Mouse (Mus musculus): ENCODE measurements around the gene Sgms1. TPM values are rescaled to one million over a fixed set of nuclear protein-coding genes. Genes with fewer than 3 reads are reported as not detected.

Sgms1 gene
- polyA plus RNA-seq, 1 experiment from 2014 or later: 13.8 TPM

DNA sequence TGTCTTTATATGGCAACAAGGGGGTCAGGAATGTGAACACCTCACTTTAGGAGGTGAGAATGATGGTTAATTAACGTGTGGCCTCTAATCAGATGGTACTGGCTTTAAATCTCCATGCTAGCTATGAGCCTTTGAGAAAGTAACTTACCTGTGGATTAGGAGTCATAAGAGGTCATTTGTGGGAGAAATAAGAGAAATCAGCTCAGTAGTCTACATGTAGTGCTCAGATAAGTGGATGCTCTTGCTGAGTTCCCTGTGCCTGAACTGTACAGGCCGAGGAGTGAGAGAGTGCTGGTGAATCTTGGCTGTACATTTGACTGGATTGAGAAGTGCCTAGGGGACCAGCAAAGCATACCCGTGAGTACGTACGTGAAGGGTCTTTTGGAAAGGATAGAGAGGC, 14.3 kb upstream of the Sgms1 start:
- Histone ChIP-seq H3K36me3 (ENCODE audit: control insufficient read depth, insufficient read depth, low read length) (no peaks in the 10 kb centered on the region), H3K9ac (replicated peaks; ENCODE audit: low read length) (no peak overlapping the region), H3K9me3 (ENCODE audit: control insufficient read depth, low read length) (no peaks in the 10 kb centered on the region), H3K4me3 (replicated peaks; ENCODE audit: low read depth, low read length) (no peak overlapping the region), H3K27me3 (ENCODE audit: control insufficient read depth, insufficient read depth, low read length) (no peaks in the 10 kb centered on the region), H3K4me2 (ENCODE audit: low read length) (no peak overlapping the region), H3K4me1 (ENCODE audit: control insufficient read depth, insufficient read depth, low read length) (no peaks in the 10 kb centered on the region), H3K27ac (replicated peaks; ENCODE audit: low read depth, low read length) (no peak overlapping the region)
- no peak for DNase-seq
- 87% methylated on average over 5 of the region's 5 CpGs for WGBS
- ATAC-seq (ENCODE audit: low FRiP score, low TSS enrichment): no peak

- no peaks in the 10 kb centered on the region for H3K27me3 ChIP-seq (ENCODE audit: control insufficient read depth, insufficient read depth, low read length)
- no peaks in the 10 kb centered on the region for H3K9me3 ChIP-seq (ENCODE audit: control insufficient read depth, low read length)
- ATAC-seq (ENCODE audit: low FRiP score, low TSS enrichment) (no peak), DNase-seq (no peak)
- no peak overlapping the region for H3K4me3 ChIP-seq (replicated peaks; ENCODE audit: low read depth, low read length)
- H3K36me3 ChIP-seq (ENCODE audit: control insufficient read depth, insufficient read depth, low read length): no peaks in the 10 kb centered on the region
- H3K9ac ChIP-seq (replicated peaks; ENCODE audit: low read length): no peak overlapping the region
- 88% methylated on average over 5 of the region's 5 CpGs for WGBS
- H3K4me2 ChIP-seq (ENCODE audit: low read length): no peak overlapping the region
- H3K4me1 ChIP-seq (ENCODE audit: control insufficient read depth, insufficient read depth, low read length): no peaks in the 10 kb centered on the region
- no peak overlapping the region for H3K27ac ChIP-seq (replicated peaks; ENCODE audit: low read depth, low read length)
These were observed 9.0 kb upstream of the Sgms1 start for GRCm38 (mm10) chr19:32398491-32398890.

GRCm38 (mm10) chr19:32396303-32396702, 6.8 kb upstream of the Sgms1 start:
- Histone ChIP-seq H3K9me3 (ENCODE audit: control insufficient read depth, low read length) (no peaks in the 10 kb centered on the region), H3K4me3 (replicated peaks; ENCODE audit: low read depth, low read length) (no peak overlapping the region), H3K9ac (replicated peaks; ENCODE audit: low read length) (no peak overlapping the region), H3K27me3 (ENCODE audit: control insufficient read depth, insufficient read depth, low read length) (no peaks in the 10 kb centered on the region), H3K36me3 (ENCODE audit: control insufficient read depth, insufficient read depth, low read length) (no peaks in the 10 kb centered on the region), H3K27ac (replicated peaks; ENCODE audit: low read depth, low read length) (no peak overlapping the region), H3K4me2 (ENCODE audit: low read length) (no peak overlapping the region), H3K4me1 (ENCODE audit: control insufficient read depth, insufficient read depth, low read length) (no peaks in the 10 kb centered on the region)
- no peak for DNase-seq
- no peak for ATAC-seq (ENCODE audit: low FRiP score, low TSS enrichment)
- 90% methylated on average over 6 of the region's 6 CpGs for WGBS

- WGBS: 91% methylated on average over 13 of the region's 13 CpGs
- DNase-seq: no peak
- no peak for ATAC-seq (ENCODE audit: low FRiP score, low TSS enrichment)
- Histone ChIP-seq H3K4me3 (replicated peaks; ENCODE audit: low read depth, low read length) (no peak overlapping the region), H3K9ac (replicated peaks; ENCODE audit: low read length) (no peak overlapping the region), H3K27ac (replicated peaks; ENCODE audit: low read depth, low read length) (no peak overlapping the region), H3K4me1 (ENCODE audit: control insufficient read depth, insufficient read depth, low read length) (peaks cover 5% of the 10 kb centered on the region; the same call in 1 of the 2 replicates), H3K9me3 (ENCODE audit: control insufficient read depth, low read length) (no peaks in the 10 kb centered on the region), H3K36me3 (ENCODE audit: control insufficient read depth, insufficient read depth, low read length) (no peaks in the 10 kb centered on the region), H3K27me3 (ENCODE audit: control insufficient read depth, insufficient read depth, low read length) (no peaks in the 10 kb centered on the region), H3K4me2 (ENCODE audit: low read length) (no peak overlapping the region)
These were observed 5.3 kb upstream of the Sgms1 start for GRCm38 (mm10) chr19:32394825-32395224.

DNA sequence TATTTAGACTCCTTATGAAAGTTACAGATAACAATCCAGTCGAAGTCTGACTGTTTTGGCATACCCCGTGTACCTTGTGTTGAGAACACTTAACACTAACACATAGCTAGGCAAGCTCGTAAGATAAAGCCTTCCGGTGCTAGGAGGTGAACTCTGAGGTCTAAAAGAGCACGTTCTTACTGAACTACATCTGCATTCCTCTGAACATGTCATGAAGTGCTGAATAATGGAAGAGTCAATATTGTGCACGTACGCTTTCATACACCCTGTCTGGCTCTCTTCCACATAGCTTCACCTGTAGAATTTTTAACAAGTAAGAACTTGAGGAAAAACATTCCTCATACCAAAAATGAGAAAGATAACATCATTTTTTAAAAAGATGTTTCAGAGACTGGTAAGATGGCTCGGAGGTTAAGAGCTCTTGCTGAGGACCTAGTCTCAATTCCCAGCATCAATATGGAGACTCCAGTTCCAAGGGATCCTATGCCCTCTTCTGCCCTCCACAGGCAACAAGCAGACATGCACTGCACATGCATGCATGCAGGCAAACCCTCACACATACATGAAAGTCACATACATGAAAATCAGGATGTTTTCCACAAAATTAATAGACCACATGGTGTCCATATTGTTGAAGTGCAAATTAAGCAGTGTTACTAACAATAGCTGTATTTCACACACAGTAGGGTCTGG, 4.4 kb upstream of the Sgms1 start:
- Histone ChIP-seq H3K27ac (replicated peaks; ENCODE audit: low read depth, low read length) (no peak overlapping the region), H3K27me3 (ENCODE audit: control insufficient read depth, insufficient read depth, low read length) (no peaks in the 10 kb centered on the region), H3K9me3 (ENCODE audit: control insufficient read depth, low read length) (no peaks in the 10 kb centered on the region), H3K36me3 (ENCODE audit: control insufficient read depth, insufficient read depth, low read length) (no peaks in the 10 kb centered on the region), H3K4me1 (ENCODE audit: control insufficient read depth, insufficient read depth, low read length) (peaks cover 5% of the 10 kb centered on the region; the same call in 1 of the 2 replicates), H3K4me2 (ENCODE audit: low read length) (no peak overlapping the region), H3K9ac (replicated peaks; ENCODE audit: low read length) (no peak overlapping the region), H3K4me3 (replicated peaks; ENCODE audit: low read depth, low read length) (no peak overlapping the region)
- DNase-seq (no peak), ATAC-seq (ENCODE audit: low FRiP score, low TSS enrichment) (no peak)
- WGBS: 92% methylated on average over 8 of the region's 8 CpGs

DNA sequence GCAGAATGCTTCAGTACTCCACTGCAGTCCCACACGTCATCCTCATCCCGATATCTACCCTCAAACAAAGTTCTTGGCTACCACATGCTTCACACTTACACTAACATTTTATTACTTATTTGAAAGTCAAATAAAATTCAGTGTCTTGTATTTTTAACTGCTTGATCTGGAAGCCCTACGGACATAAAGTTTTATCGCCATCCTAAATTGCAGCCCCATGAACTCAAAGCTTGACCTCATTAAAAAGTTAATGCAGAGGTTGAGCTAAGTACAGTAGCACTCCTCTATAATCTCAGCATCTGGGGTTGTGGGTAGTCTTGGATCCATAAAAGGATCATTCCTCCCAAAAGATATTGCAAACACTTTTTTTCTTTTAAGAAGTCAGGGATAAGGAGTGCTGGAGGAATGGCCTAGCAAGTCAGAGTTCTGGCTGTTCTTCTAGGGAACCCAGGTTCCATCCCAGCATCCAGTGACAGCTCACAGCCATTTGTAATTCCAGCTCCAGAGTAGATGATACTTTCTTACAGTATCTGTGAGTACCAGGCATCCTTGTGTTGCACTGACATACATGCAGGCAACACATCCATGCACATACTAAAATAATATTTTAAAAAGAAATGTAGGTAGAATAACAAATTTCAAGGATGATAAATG, 3.7 kb upstream of the Sgms1 start:
- ATAC-seq (ENCODE audit: low FRiP score, low TSS enrichment): no peak
- WGBS: 96% methylated on average over 4 of the region's 4 CpGs
- Histone ChIP-seq H3K4me1 (ENCODE audit: control insufficient read depth, insufficient read depth, low read length) (peaks cover 5% of the 10 kb centered on the region; the same call in 1 of the 2 replicates), H3K9me3 (ENCODE audit: control insufficient read depth, low read length) (no peaks in the 10 kb centered on the region), H3K4me3 (replicated peaks; ENCODE audit: low read depth, low read length) (no peak overlapping the region), H3K27ac (replicated peaks; ENCODE audit: low read depth, low read length) (no peak overlapping the region), H3K36me3 (ENCODE audit: control insufficient read depth, insufficient read depth, low read length) (no peaks in the 10 kb centered on the region), H3K9ac (replicated peaks; ENCODE audit: low read length) (no peak overlapping the region), H3K4me2 (ENCODE audit: low read length) (no peak overlapping the region), H3K27me3 (ENCODE audit: control insufficient read depth, insufficient read depth, low read length) (no peaks in the 10 kb centered on the region)
- DNase-seq: no peak

- ATAC-seq (ENCODE audit: low FRiP score, low TSS enrichment) (no peak), DNase-seq (no peak)
- no peaks in the 10 kb centered on the region for H3K9me3 ChIP-seq (ENCODE audit: control insufficient read depth, low read length)
- H3K9ac ChIP-seq (replicated peaks; ENCODE audit: low read length): no peak overlapping the region
- H3K4me1 ChIP-seq (ENCODE audit: control insufficient read depth, insufficient read depth, low read length): peaks cover 14% of the 10 kb centered on the region
- no peaks in the 10 kb centered on the region for H3K36me3 ChIP-seq (ENCODE audit: control insufficient read depth, insufficient read depth, low read length)
- no peak overlapping the region for H3K4me2 ChIP-seq (ENCODE audit: low read length)
- WGBS: 94% methylated on average over 3 of the region's 3 CpGs
- no peak overlapping the region for H3K27ac ChIP-seq (replicated peaks; ENCODE audit: low read depth, low read length)
- no peaks in the 10 kb centered on the region for H3K27me3 ChIP-seq (ENCODE audit: control insufficient read depth, insufficient read depth, low read length)
- H3K4me3 ChIP-seq (replicated peaks; ENCODE audit: low read depth, low read length): no peak overlapping the region
These were observed 1.9 kb upstream of the Sgms1 start for GRCm38 (mm10) chr19:32391441-32391840.

GRCm38 (mm10) chr19:32390116-32390515, 602 bp upstream of the Sgms1 start:
- Histone ChIP-seq H3K27me3 (ENCODE audit: control insufficient read depth, insufficient read depth, low read length) (no peaks in the 10 kb centered on the region), H3K4me3 (replicated peaks; ENCODE audit: low read depth, low read length) (peak overlapping the region; percentile 78), H3K9me3 (ENCODE audit: control insufficient read depth, low read length) (no peaks in the 10 kb centered on the region), H3K36me3 (ENCODE audit: control insufficient read depth, insufficient read depth, low read length) (no peaks in the 10 kb centered on the region), H3K9ac (replicated peaks; ENCODE audit: low read length) (peak overlapping the region; percentile 88), H3K4me1 (ENCODE audit: control insufficient read depth, insufficient read depth, low read length) (peaks cover 14% of the 10 kb centered on the region), H3K4me2 (ENCODE audit: low read length) (peak overlapping the region; percentile 88), H3K27ac (replicated peaks; ENCODE audit: low read depth, low read length) (0 out of 2 replicates have a peak overlapping the region, but pooled peaks have one; percentile 97)
- WGBS: 87% methylated on average over 7 of the region's 7 CpGs
- DNase-seq (peak; percentile 9), ATAC-seq (ENCODE audit: low FRiP score, low TSS enrichment) (no peak)

Data from midbrain, embryonic 14.5 days (tissue).